Mouse (Mus musculus) liver, adult 2 months (tissue): ENCODE measurements at regions not wholly inside any gene's neighbourhood (a gene's known extent, or its start where the extent isn't known, plus 50 kb on each side); places are given as distances from the start of the nearest gene placed in this dataset.

Experiments
- DNase-seq: peaks from one replicate; pipeline ENCODE4 v3.0.0-alpha.2; 2011; ENCODE audit warnings: low read depth, low spot score; ENCODE audit errors: extremely low read depth
- H3K27ac ChIP-seq: fragments of 200-500 bp; replicated peaks from 2 replicates; pipeline ENCODE4 v1.5.1; 2012; ENCODE audit warnings: low read depth, mild to moderate bottlenecking, control low read depth, inconsistent platforms, low read length; ENCODE audit not compliant: insufficient read depth
- H3K27me3 ChIP-seq: fragments of 200-500 bp; 2 replicates; pipeline ENCODE4 v1.6.1; 2012; ENCODE audit warnings: mild to moderate bottlenecking, moderate library complexity, low read length, inconsistent platforms; ENCODE audit not compliant: control insufficient read depth, insufficient read depth
- H3K36me3 ChIP-seq: fragments of 200-500 bp; 2 replicates; pipeline ENCODE4 v1.6.1; 2012; ENCODE audit warnings: low read length, inconsistent platforms; ENCODE audit not compliant: control insufficient read depth, insufficient read depth
- H3K4me1 ChIP-seq: fragments of 200-500 bp; 2 replicates; pipeline ENCODE4 v1.6.1; 2011; ENCODE audit warnings: low read length; ENCODE audit not compliant: control insufficient read depth, insufficient read depth
- H3K4me3 ChIP-seq: fragments of 200-500 bp; 2 replicates; pipeline ENCODE4 v1.5.1; 2011; ENCODE audit warnings: low read depth, mild to moderate bottlenecking, control low read depth, low read length, moderate library complexity; ENCODE audit not compliant: insufficient read depth
- H3K79me2 ChIP-seq: fragments of 200-500 bp; 2 replicates; pipeline ENCODE4 v1.6.1; 2012; ENCODE audit warnings: inconsistent platforms, mild to moderate bottlenecking, low read length, moderate library complexity; ENCODE audit not compliant: control insufficient read depth, insufficient read depth
- H3K9ac ChIP-seq: fragments of 200-500 bp; 2 replicates; pipeline ENCODE4 v1.6.1; 2012; ENCODE audit warnings: low read depth, mild to moderate bottlenecking, control low read depth, inconsistent platforms, low read length
- CTCF ChIP-seq: fragments of 200-500 bp; IDR thresholded peaks from 2 replicates; pipeline ENCODE4 v1.5.1; 2011; ENCODE audit warnings: low read depth, low read length, control low read depth
- POLR2A ChIP-seq: fragments of 200-500 bp; IDR thresholded peaks from 2 replicates; pipeline ENCODE4 v1.6.1; 2011; ENCODE audit warnings: low read length, control low read depth; ENCODE audit not compliant: insufficient read depth; ENCODE audit errors: extremely low read depth
- WGBS: fragments of 180-500 bp; shearing (Covaris S2); methylation state at CpG from one replicate; pipeline ENCODE4 v1.1.7; 2018; 5-methylcytosine and 5-hydroxymethylcytosine counted together

DNA sequence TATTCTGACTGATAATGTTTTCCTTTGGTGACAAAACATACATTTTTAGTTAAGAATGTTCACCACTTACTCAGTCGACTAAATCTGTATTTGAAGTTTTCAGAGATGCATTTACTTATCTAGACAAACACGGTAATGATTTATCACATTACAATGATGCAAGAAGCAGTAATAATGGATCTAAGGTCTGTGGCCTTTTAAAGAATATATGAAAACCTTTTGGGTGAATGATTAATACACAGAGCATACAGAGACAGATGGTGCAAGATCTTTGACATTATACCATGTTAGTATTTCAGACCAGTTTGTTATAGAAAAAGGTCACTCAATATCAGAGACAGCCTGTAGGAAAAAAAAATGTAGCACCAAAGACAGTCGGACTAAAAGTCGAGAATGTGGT lies 1004.2 kb upstream of the Ncam2 start:
- 66% methylated on average over 4 of the region's 4 CpGs for WGBS
- Histone ChIP-seq H3K36me3 (no peaks in the 10 kb centered on the region), H3K79me2 (no peaks in the 10 kb centered on the region), H3K27me3 (no peaks in the 10 kb centered on the region), H3K4me3 (no peak overlapping the region), H3K9ac (no peak overlapping the region), H3K27ac (no peak overlapping the region), H3K4me1 (no peaks in the 10 kb centered on the region)
- TF ChIP-seq POLR2A = no peak
- TF ChIP-seq CTCF = no peak
- no peak for DNase-seq

DNA sequence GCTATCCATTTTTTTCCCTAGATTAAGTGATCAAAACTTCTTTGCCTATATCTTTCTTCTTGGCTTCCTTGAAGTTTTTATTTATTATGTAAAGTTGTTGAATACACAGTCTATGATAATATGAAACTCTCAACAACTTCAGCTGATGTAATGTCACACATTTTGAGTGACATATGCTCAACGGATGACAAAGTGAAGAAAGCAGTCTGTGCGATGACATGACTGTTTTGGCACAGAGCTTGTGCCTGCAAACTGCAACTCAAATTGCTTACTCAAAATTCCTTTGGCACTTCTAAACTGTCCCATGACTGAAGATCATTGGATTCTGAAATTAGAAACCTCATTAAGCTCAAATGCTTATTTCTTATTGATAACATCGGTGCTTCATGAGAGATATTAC lies 997.7 kb upstream of the Ncam2 start:
- 79% methylated on average over 3 of the region's 3 CpGs for WGBS
- TF ChIP-seq CTCF = no peak
- no peak for TF ChIP-seq POLR2A
- Histone ChIP-seq H3K9ac (no peak overlapping the region), H3K4me1 (no peaks in the 10 kb centered on the region), H3K79me2 (no peaks in the 10 kb centered on the region), H3K36me3 (no peaks in the 10 kb centered on the region), H3K27ac (no peak overlapping the region), H3K27me3 (no peaks in the 10 kb centered on the region), H3K4me3 (no peak overlapping the region)
- no peak for DNase-seq

DNA sequence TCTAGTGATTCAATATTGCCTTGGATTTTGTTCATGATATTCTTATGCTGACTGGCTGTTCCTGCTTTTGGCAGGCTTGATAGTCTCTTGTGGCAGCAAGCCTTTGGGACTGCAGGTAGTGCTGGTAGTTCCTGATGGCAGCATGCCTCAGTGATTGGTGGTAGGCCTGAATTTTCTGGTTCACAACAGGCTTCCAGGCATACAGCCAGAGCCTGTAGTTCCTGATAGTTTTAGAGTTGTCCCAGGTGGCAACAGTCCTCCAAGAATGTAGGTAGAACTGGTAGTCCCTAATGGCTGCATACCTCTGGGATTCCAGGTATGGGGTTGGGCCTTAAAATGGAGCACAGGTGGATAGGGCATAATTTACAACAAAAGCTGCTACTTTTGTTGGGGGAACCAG lies 987.7 kb upstream of the Ncam2 start:
- H3K36me3 ChIP-seq = no peaks in the 10 kb centered on the region
- H3K27ac ChIP-seq = no peak overlapping the region
- no peaks in the 10 kb centered on the region for H3K79me2 ChIP-seq
- no peak for DNase-seq
- TF ChIP-seq CTCF (no peak), POLR2A (no peak)
- H3K9ac ChIP-seq = no peak overlapping the region
- H3K27me3 ChIP-seq = no peaks in the 10 kb centered on the region
- H3K4me1 ChIP-seq = no peaks in the 10 kb centered on the region
- no peak overlapping the region for H3K4me3 ChIP-seq

DNA sequence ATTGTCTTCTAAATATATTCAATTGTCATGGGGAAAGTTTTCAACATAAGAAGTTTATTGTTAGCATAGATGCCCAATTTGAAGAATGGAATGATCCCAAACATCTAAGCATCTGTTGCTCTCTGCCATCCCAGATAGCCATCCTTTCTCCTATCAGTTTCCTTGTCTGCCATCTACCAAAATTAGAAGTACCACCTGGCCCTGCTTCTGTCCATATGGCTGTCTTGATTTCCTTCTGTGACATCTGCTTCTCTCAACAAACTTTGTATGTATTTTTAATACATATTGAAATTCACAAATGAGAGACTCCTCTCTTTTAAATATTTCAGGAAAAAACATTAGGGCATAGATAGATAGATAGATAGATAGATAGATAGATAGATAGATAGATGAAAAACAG lies 945.1 kb upstream of the Ncam2 start:
- Histone ChIP-seq H3K36me3 (no peaks in the 10 kb centered on the region), H3K4me3 (no peak overlapping the region), H3K9ac (no peak overlapping the region), H3K27ac (no peak overlapping the region), H3K4me1 (no peaks in the 10 kb centered on the region), H3K79me2 (no peaks in the 10 kb centered on the region), H3K27me3 (no peaks in the 10 kb centered on the region)
- DNase-seq = no peak
- TF ChIP-seq POLR2A (no peak), CTCF (no peak)

DNA sequence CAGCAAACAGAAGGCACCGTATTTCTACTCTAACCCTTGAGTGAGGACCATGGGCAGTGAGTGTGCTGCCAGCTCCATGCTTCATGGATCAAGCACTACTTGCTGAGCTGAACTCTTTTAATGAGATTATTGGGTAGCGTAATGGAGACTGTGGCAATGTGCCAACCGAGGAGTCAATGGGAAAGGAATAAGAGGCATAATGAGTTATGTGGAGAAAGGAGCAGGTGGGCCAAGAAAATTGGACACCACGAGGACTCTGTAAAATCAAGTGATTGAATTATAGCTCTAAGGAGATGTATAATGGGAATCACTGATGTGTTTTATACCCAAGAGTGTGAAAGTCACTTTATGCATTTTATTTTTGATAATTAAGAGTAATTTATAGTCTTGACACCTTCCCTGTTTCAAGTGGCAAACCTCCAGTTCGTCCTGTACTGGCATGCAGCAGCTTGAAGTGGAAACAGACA lies 934.3 kb upstream of the Ncam2 start:
- H3K27ac ChIP-seq = no peak overlapping the region
- no peak overlapping the region for H3K4me3 ChIP-seq
- no peak for DNase-seq
- no peaks in the 10 kb centered on the region for H3K4me1 ChIP-seq
- 66% methylated on average over 5 of the region's 5 CpGs for WGBS
- H3K9ac ChIP-seq = no peak overlapping the region
- H3K27me3 ChIP-seq = no peaks in the 10 kb centered on the region
- H3K79me2 ChIP-seq = no peaks in the 10 kb centered on the region
- no peak for TF ChIP-seq POLR2A
- TF ChIP-seq CTCF = no peak
- no peaks in the 10 kb centered on the region for H3K36me3 ChIP-seq

DNA sequence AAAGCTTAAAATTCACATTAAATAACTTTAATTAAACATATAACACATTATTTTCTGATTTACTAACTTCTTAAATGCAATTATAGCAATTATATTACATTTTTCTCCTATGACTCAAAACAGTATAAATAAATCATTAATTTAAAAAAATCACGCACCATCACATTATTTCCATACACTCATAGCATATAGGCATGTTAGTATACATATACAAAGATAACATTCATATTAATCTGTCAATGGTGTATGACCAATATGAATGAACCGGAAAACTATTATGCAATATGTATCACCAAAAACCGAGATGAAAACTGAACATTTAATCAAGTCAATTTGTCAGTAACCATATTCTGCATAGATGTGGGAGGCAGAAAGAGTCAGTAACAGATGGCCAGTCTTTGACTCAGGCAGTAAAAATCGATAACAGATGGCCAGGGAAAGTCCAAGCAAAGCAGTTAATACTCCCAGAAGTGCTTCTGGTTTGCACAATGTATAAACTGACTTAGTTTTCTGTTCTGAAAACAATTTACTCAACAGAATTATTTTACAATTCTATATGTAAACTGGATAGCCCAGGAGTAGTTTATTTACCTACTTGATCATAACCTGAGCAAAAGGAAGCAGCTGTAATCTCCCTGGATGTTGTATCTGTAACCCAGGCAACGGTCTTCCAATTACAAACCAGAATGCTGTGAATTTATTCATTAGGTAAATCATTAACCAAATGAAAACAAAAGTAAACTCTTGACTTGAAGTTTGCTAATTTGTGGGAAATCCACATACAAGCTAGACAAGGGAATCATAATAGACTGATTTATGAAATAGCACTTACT lies 928.0 kb upstream of the Ncam2 start:
- TF ChIP-seq POLR2A (no peak), CTCF (no peak)
- H3K79me2 ChIP-seq = no peaks in the 10 kb centered on the region
- no peaks in the 10 kb centered on the region for H3K4me1 ChIP-seq
- no peaks in the 10 kb centered on the region for H3K27me3 ChIP-seq
- DNase-seq = peak; percentile 54
- no peak overlapping the region for H3K27ac ChIP-seq
- no peak overlapping the region for H3K9ac ChIP-seq
- no peaks in the 10 kb centered on the region for H3K36me3 ChIP-seq
- 69% methylated on average over 5 of the region's 5 CpGs for WGBS
- H3K4me3 ChIP-seq = no peak overlapping the region
